Mouse (Mus musculus): Measurements from ENCODE around the gene Fto.

The Fto gene

GRCm38 (mm10) chr8:91312835-91313832 is at the start of gene Fto, which contains the start of gene Rpgrip1l:
Gene Fto (plus strand): TSS chr8:91313525.
Gene Rpgrip1l (minus strand): TSS chr8:91313262.
- DNase-seq (ENCODE audit: low read depth, low spot score) = peak; percentile 99

DNA sequence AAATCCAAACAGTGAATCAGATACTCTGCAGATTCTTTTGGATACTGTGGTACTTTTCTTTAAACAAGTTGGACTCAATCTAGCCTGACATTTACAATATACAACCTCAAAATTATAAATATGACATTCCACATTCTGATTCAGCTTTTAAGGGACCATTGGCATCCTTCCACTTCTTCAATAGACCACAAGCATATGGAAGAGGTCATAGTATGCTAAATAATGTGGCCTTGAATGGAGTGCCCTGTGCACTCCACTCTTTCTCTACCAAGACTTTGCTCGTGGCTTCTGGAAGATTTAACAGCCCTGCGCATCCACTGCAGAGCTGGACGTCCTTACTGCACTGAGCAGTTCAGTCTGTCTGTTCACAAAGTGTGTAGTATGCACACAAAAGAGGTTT is 49.4 kb upstream of the Fto start:
- DNase-seq (ENCODE audit: low read depth, low spot score) = no peak

GRCm38 (mm10) chr8:91264564-91264963 is 48.8 kb upstream of the Fto start:
- DNase-seq (ENCODE audit: low read depth, low spot score) = no peak

DNA sequence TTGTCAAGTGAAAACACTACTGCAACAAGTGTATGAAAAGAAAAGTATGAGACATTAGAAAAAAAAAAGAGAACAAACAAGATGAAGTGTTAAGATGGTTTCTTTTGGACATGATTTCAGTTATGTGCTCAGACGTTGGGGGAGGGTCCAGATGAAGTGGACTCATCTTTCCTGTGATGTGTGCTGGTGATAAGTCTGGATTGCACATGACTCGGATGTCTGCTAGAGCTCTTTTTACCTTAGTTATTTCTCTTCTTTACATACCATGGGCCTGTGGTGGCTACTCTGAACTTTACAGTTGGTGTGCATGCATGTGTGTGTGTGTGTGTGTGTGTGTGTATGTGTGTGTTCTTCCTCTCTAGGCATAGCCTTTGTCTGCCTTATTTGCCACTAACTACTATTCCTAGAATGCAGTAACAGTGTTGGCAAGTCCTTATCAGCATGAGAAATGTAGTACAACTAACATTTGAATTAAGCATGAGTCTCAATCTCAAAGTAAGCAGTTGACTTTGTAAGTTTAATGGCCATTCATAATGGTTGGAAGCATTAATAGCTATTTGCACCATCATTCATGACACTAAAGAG is 43.9 kb upstream of the Fto start:
- no peak for DNase-seq (ENCODE audit: low read depth, low spot score)

- DNase-seq (ENCODE audit: low read depth, low spot score) = no peak
Observed at GRCm38 (mm10) chr8:91273493-91273892, 39.8 kb upstream of the Fto start.

DNA sequence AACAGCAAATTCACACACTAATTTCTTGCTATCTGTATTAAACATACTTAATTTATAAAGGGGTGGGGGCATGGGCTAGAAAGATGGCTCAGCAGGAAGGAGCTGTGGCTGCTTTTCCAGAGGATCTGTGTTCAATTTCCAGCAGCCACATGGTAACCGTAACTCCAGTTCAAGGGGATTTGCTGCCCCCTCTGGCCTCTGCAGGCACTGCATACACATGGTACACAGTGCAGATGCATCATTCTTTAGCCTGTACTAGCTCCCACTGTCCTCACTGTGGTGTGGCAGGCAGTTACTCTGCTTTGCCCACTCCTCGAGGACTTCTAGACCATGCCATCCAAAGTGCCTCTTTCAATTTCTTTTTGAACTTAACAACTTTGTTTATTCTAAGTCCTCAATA is 37.0 kb upstream of the Fto start:
- no peak for DNase-seq (ENCODE audit: low read depth, low spot score)

GRCm38 (mm10) chr8:91278060-91278459 is 35.3 kb upstream of the Fto start:
- DNase-seq (ENCODE audit: low read depth, low spot score) = no peak

DNA sequence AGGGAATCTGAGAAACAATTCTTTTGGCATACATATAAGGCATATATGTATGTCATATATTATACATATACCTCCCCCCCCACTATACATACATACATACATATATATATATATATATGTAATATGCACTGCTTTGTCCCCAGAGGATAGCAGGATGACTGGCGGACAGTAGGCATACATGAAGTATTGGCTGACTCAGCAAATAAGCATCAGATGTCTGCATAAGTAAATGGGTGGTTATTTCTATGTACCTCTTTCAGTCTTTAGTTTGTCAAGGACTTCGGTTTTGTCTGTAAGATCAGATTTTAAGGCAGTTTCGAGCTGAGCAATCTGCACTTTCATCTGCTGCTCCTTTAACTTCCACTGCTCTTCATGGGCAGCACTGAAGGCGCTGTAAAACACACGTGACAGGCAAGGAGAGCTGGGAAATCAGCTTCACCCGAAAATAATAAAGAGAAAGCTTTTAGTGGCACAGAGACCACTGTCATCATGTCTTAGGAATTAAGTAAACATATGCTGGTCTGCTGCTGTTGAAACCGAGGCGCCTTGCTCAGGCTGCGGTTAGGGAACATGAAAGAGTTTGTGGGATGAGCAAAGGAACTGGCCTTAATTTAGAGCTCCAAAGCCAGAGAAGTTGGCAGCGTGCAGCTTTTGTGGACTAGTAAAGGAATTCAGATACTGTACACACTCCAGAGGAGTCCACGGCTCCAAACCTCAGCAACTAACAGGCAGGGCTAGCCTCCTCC is 32.7 kb upstream of the Fto start:
- no peak for DNase-seq (ENCODE audit: low read depth, low spot score)

DNA sequence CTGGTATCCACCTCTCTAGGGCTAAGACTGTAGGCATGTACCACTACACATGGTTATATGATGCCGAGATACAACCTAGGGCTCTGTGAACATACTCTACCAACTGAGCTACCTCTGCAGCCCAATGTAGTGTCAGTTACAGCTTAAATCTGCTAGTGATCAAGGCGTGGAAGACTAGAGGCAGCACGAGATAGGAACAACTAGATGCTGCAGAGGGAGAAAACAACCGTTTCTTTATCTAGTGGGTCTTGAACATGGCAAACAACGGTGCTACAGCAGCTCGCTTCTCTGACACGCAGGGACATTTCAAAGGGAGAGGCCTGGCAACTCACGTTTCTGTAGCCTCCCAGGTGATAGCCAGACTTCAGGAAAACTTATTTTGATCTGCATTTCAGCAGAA is 31.8 kb upstream of the Fto start:
- DNase-seq (ENCODE audit: low read depth, low spot score) = no peak

DNA sequence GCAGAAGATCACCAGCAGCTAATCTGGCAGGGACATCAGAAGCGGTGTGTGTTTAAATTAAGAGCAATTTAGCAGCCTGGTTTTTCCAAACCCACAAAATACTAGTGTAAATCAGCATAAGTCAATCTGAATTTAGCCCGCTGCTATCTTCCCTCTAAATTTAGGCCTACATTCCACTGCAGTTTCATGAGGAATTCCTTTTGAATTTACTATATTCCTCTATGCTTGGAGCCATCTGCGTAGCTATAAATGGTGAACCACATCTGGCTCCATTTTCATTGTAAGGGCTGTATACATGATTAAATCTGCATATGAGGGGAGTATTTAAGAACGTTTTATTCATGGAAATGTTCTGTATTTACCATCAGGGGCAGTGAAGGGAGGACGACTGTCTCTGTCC is 30.7 kb upstream of the Fto start:
- no peak for DNase-seq (ENCODE audit: low read depth, low spot score)

GRCm38 (mm10) chr8:91283815-91284214 is 29.5 kb upstream of the Fto start:
- no peak for DNase-seq (ENCODE audit: low read depth, low spot score)

GRCm38 (mm10) chr8:91286237-91286636 is 27.1 kb upstream of the Fto start:
- DNase-seq (ENCODE audit: low read depth, low spot score) = no peak

DNA sequence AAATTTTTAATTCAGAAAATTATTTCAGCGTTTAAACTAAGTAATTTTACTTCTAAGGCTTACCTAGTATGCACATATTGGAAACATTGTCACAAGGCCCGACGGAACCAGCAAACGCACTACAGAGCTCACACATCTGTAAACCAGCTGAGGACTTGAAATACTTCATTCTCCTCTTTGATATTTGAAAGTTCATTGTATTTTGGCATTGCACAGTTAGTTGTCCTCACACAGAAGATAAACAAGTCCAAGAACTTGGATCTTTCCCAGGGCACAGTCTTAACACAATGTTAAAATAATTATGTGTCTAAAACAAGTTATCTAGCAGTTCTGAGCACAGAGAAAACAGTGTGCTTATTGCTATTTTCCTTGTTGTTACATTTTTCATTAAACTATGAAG is 22.7 kb upstream of the Fto start:
- no peak for DNase-seq (ENCODE audit: low read depth, low spot score)

- no peak for DNase-seq (ENCODE audit: low read depth, low spot score)
Observed at GRCm38 (mm10) chr8:91295786-91296185, 17.5 kb upstream of the Fto start.

GRCm38 (mm10) chr8:91298672-91299071 is 14.7 kb upstream of the Fto start:
- no peak for DNase-seq (ENCODE audit: low read depth, low spot score)

GRCm38 (mm10) chr8:91304481-91305386 is 8.6 kb upstream of the Fto start:
- no peak for DNase-seq (ENCODE audit: low read depth, low spot score)

- no peak for DNase-seq (ENCODE audit: low read depth, low spot score)
Observed at GRCm38 (mm10) chr8:91312342-91312741, 983 bp upstream of the Fto start.

DNA sequence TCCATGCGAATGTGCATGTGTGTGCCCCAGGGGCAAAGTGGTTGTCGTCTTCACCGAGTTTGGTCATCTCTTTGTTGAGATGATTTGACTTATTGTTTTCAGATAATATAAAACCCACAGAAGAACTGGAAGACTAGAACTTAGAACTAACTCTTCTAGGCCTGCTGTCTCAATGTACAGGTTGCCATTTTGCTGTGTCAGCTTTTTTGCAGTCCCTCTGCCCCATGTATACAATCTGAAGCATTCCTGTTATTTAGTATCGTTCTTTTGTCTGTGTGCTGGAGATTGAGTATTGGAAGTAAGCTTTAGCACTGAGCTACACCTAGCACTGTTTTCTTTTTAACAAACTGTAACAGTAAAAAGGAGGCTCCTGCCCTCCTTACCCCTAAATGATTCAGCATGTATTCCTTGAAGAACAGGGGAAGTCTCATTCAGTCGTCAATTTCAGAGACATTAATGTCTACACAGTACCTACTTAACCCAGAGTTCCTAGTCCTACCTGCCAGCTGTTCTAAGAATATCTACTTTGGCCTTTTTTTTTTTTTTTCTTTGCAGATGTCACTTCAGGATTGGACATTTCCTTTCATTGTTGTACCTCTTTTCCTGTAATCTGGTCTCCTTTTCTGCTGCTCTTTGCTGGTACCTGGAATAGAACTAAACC is 4.4 kb downstream of the Fto start:
- no peak for DNase-seq (ENCODE audit: low read depth, low spot score)

DNA sequence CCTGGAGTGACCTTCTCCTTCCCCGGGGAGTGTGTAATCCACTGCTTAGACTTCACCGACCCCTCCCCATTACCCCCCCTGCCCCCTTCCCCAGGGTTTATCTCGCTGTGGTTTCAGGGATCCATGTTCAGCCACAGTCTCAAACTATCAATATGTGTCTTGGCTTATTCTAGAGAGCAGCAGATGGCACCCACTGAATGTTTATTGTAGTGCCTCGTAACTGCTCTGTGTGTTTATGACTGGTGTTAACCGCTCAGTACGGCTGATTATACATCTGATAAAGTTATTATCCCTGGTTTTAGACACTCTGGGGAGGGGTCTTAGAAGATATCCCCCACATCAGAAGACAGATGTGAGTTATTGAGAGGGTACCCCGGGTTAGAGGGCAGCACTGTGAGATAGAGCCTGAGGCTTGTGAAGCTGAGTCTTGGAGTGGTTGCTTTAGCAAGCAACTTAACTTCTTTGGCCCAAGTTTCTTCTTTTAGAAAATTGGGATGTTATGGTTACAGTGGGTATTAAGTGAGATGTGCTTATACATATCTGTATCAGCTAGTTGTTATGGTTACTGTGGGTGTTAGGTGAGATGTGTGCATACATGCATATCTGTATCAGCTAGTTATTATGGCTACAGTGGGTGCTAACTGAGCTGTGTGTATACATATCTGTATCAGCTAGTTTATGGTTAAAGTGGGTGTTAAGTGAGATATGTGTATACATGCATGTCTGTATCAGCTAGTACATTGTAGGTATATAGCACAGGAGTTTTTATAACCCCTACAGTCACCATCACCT is 5.8 kb downstream of the Fto start:
- DNase-seq (ENCODE audit: low read depth, low spot score) = no peak

- DNase-seq (ENCODE audit: low read depth, low spot score) = no peak
Observed at GRCm38 (mm10) chr8:91323511-91323910, 10.2 kb downstream of the Fto start.
